ENCODE assay signal across 12 mouse cellular contexts in the genomic region with DNA sequence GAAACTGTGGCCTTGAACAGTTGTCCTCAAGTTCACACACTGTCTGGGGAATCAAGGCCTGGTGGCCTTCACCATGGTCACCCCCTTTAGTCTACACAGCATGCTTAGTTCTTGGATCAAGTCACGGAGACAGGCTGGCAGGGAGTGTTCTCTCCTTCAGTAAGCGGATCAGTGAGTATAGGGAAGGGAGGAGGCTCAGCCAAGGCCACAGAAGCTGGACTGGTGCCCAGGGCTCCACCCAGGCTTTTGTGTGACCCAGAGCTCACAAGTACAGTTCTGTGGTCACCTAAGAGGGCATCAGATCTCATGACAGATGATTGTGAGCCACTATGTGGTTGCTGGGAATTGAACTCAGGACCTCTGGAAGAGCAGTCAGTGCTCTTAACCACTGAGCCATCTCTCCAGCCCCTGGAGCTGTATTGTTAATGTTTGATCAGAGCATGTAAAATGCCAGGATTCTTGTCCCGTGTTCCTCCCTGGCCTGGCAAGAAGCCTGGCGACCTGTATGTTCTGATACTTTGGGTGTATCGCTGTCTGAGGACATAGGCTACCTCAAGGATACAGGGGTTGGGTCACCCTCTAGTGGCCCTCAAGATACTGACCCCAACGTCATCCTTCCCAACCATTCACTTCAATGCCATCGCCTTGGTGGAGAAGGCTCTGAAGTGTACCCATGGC. TPM values are rescaled to one million over a fixed set of nuclear protein-coding genes. Genes with fewer than 3 reads are reported as not detected.
DNase-seq lines count a peak whose midpoint lies in the region; ATAC-seq and TF ChIP-seq lines count a peak whose summit lies in the region.
"Had no signal": no experiment of that assay in that cellular context is flagged by ENCODE, and none has a peak within 500 bp of the region (broad histone marks: within the 10 kb centered on the region; RNA-seq: fewer than 3 reads in every experiment).

No protein-coding gene starts in this region.

- no peak overlapping the region for H3K4me2 ChIP-seq in kidney, embryonic 16.5 days (replicated peaks; ENCODE audit: low read depth, low read length)
- H3K4me2 ChIP-seq: liver, embryonic 13.5 days; midbrain, embryonic 15.5 days had no signal

- no peaks in the 10 kb centered on the region for H3K9me3 ChIP-seq in kidney, embryonic 16.5 days (ENCODE audit: low read length)
- H3K9me3 ChIP-seq: liver, embryonic 13.5 days; midbrain, embryonic 15.5 days had no signal

- intact Hi-C loops in left cerebral cortex, adult 2 months (cut with DNase I) = no loop called here

- H3K9ac ChIP-seq in kidney, embryonic 16.5 days (replicated peaks; ENCODE audit: low read length) = no peak overlapping the region
- H3K9ac ChIP-seq: liver, embryonic 13.5 days; midbrain, embryonic 15.5 days had no signal

- peaks cover 13% of the 10 kb centered on the region; the same call in 1 of the 2 replicates for H3K36me3 ChIP-seq in kidney, embryonic 16.5 days (ENCODE audit: insufficient read depth, low read length)

- H3K27ac ChIP-seq in kidney, embryonic 16.5 days (ENCODE audit: low read length) = no peak overlapping the region
- H3K27ac ChIP-seq in left cerebral cortex, adult 2 months = no peak overlapping the region
- H3K27ac ChIP-seq: gastrocnemius, adult 2 months; liver, embryonic 13.5 days; midbrain, embryonic 15.5 days had no signal

- 67% methylated on average over 7 of the region's 7 CpGs for WGBS in kidney, embryonic 16.5 days

- ATAC-seq in kidney, embryonic 16.5 days (ENCODE audit: low FRiP score, low TSS enrichment) = no peak
- peak; percentile 39 for ATAC-seq in erythroid progenitor cell, adult 5-6 weeks (replicated peaks; ENCODE audit: low FRiP score, poor library complexity, severe bottlenecking)
- ATAC-seq: midbrain, embryonic 15.5 days had no signal

- H3K27me3 ChIP-seq in kidney, embryonic 16.5 days (ENCODE audit: insufficient read depth, low read length) = no peaks in the 10 kb centered on the region
- H3K27me3 ChIP-seq: CH12.LX; liver, embryonic 13.5 days had no signal

- H3K4me1 ChIP-seq in kidney, embryonic 16.5 days (ENCODE audit: insufficient read depth, low read length) = peaks cover 5% of the 10 kb centered on the region; the same call in 1 of the 2 replicates
- H3K4me1 ChIP-seq: midbrain, embryonic 15.5 days had no signal

- no peak overlapping the region for H3K4me3 ChIP-seq in kidney, embryonic 16.5 days (ENCODE audit: low read length)
- no peak overlapping the region for H3K4me3 ChIP-seq in left cerebral cortex, adult 2 months
- H3K4me3 ChIP-seq: gastrocnemius, adult 2 months; liver, embryonic 13.5 days; midbrain, embryonic 15.5 days had no signal

- peak; percentile 55 for DNase-seq in kidney, adult 9 months
- peak; percentile 48 for DNase-seq in adipocyte (ENCODE audit: low spot score)
- peak; percentile 29 for DNase-seq in ovary, postnatal 14 days (ENCODE audit: low spot score)
- DNase-seq in layer of hippocampus, adult 9-11 months = no peak
- no peak for DNase-seq in left cerebral cortex, adult 2 months (ENCODE audit: extremely low spot score in 1 of 2, low spot score in 2 of 2)
- DNase-seq in spleen, postnatal 14 days (ENCODE audit: low spot score in 2 of 2) = no peak
- DNase-seq: gastrocnemius, adult 2 months; liver, embryonic 13.5 days had no signal

- no peak for TF ChIP-seq CTCF in left cerebral cortex, adult 2 months (IDR thresholded peaks at IDR 0.05)

RNA-seq across cellular contexts. Expression of gene Mrto4, which starts 10.7 kb away (rescaled TPM):
- polyA plus RNA-seq in kidney, embryonic 16.5 days (2015; fragmentation: Nextera tagmentation; extraction: Ambion mirVana) = 122 and 123 TPM in 2 replicates
- 29.2 and 30.6 TPM in 2 replicates for total RNA-seq in erythroid progenitor cell, adult 5-6 weeks (2015; ENCODE audit: low replicate concordance)
- 9.9 and 11.1 TPM in 2 replicates for total RNA-seq in erythroid progenitor cell, adult 5-6 weeks (2017; ENCODE audit: low replicate concordance)
- 10 to 100 TPM; 47.4 to 48.3 TPM for total RNA-seq in left cerebral cortex, adult 2 months (2021)

RNA-seq across cellular contexts. Expression of gene Emc1, which starts 10.7 kb away (rescaled TPM):
- 27.6 and 32.7 TPM in 2 replicates for polyA plus RNA-seq in kidney, embryonic 16.5 days (2015; fragmentation: Nextera tagmentation; extraction: Ambion mirVana)
- 8.0 and 14.4 TPM in 2 replicates for total RNA-seq in erythroid progenitor cell, adult 5-6 weeks (2015; ENCODE audit: low replicate concordance)
- 23.4 and 42.7 TPM in 2 replicates for total RNA-seq in erythroid progenitor cell, adult 5-6 weeks (2017; ENCODE audit: low replicate concordance)
- 10 to 100 TPM; 82.5 to 94.1 TPM for total RNA-seq in left cerebral cortex, adult 2 months (2021)

RNA-seq across cellular contexts. Expression of gene Ubr4, which starts 10.7 kb away (rescaled TPM):
- polyA plus RNA-seq in kidney, embryonic 16.5 days (2015; fragmentation: Nextera tagmentation; extraction: Ambion mirVana) = 72.2 and 73.6 TPM in 2 replicates
- total RNA-seq in erythroid progenitor cell, adult 5-6 weeks (2015; ENCODE audit: low replicate concordance) = 141 and 175 TPM in 2 replicates
- 117 and 123 TPM in 2 replicates for total RNA-seq in erythroid progenitor cell, adult 5-6 weeks (2017; ENCODE audit: low replicate concordance)
- total RNA-seq in left cerebral cortex, adult 2 months (2021) = 100 to 1,000 TPM; 187 to 199 TPM

RNA-seq across cellular contexts. Expression of gene Akr7a5, which starts 31.2 kb away (rescaled TPM):
- 201 and 210 TPM in 2 replicates for polyA plus RNA-seq in kidney, embryonic 16.5 days (2015; fragmentation: Nextera tagmentation; extraction: Ambion mirVana)
- 4.0 TPM in 1 of 2 replicates, not detected in the other for total RNA-seq in erythroid progenitor cell, adult 5-6 weeks (2015; ENCODE audit: low replicate concordance)
- total RNA-seq in erythroid progenitor cell, adult 5-6 weeks (2017; ENCODE audit: low replicate concordance) = 1.2 TPM in 1 of 2 replicates, not detected in the other
- total RNA-seq in left cerebral cortex, adult 2 months (2021) = 10 to 100 TPM; 27.2 to 27.9 TPM

RNA-seq across cellular contexts. Expression of gene Pqlc2, which starts 31.2 kb away (rescaled TPM):
- polyA plus RNA-seq in kidney, embryonic 16.5 days (2015; fragmentation: Nextera tagmentation; extraction: Ambion mirVana) = 16.9 and 17.6 TPM in 2 replicates
- total RNA-seq in erythroid progenitor cell, adult 5-6 weeks (2015; ENCODE audit: low replicate concordance) = 4.3 and 10.5 TPM in 2 replicates
- 1.1 and 4.5 TPM in 2 replicates for total RNA-seq in erythroid progenitor cell, adult 5-6 weeks (2017; ENCODE audit: low replicate concordance)
- total RNA-seq in left cerebral cortex, adult 2 months (2021) = 10 to 100 TPM; 13.3 to 13.9 TPM

Comparison
In these comparisons a context has a peak if more than half of its experiments do, and no peak if none do; other contexts are left out.
1. DNase-seq: peak in kidney, adult 9 months (single experiment), adipocyte (single experiment) and ovary, postnatal 14 days (single experiment); none in layer of hippocampus, adult 9-11 months (single experiment), left cerebral cortex, adult 2 months (0 of 2) and spleen, postnatal 14 days (0 of 2).